Mouse (Mus musculus) stomach, embryonic 16.5 days (tissue): Measurements from ENCODE around the gene Pdzk1. TPM values are rescaled to one million over a fixed set of nuclear protein-coding genes. Genes with fewer than 3 reads are reported as not detected.

Source experiments
- ATAC-seq: fragments of 200-750 bp; cut with Nextera tagmentation; 2 replicates; pipeline ENCODE4 v1.8.0; 2017; ENCODE audit warnings: moderate number of reproducible peaks, moderate TSS enrichment; ENCODE audit not compliant: insufficient read depth, low FRiP score
- H3K27ac ChIP-seq: fragments of 300-500 bp; sonication (generic); 2 replicates; pipeline ENCODE4 v1.5.1; 2014; ENCODE audit warnings: low read length
- H3K27me3 ChIP-seq: fragments of 300-500 bp; sonication (generic); 2 replicates; pipeline ENCODE4 v1.6.1; 2014; ENCODE audit warnings: low read length, control low read depth, mixed read lengths; ENCODE audit not compliant: control insufficient read depth, insufficient read depth
- H3K36me3 ChIP-seq: fragments of 300-500 bp; sonication (generic); 2 replicates; pipeline ENCODE4 v1.6.1; 2014; ENCODE audit warnings: low read length; ENCODE audit not compliant: control insufficient read depth, insufficient read depth
- H3K4me1 ChIP-seq: fragments of 300-500 bp; sonication (generic); 2 replicates; pipeline ENCODE4 v1.6.1; 2014; ENCODE audit warnings: low read length, control low read depth, mixed read lengths; ENCODE audit not compliant: control insufficient read depth, insufficient read depth
- H3K4me2 ChIP-seq: fragments of 300-500 bp; sonication (generic); 2 replicates; pipeline ENCODE4 v1.6.1; 2014; ENCODE audit warnings: low read depth, low read length, mixed read lengths
- H3K4me3 ChIP-seq: fragments of 300-500 bp; sonication (generic); replicated peaks from 2 replicates; pipeline ENCODE4 v1.5.1; 2014; ENCODE audit warnings: mild to moderate bottlenecking, low read length
- H3K9ac ChIP-seq: fragments of 300-500 bp; sonication (generic); 2 replicates; pipeline ENCODE4 v1.6.1; 2014; ENCODE audit warnings: low read length
- H3K9me3 ChIP-seq: fragments of 300-500 bp; sonication (generic); replicated peaks from 2 replicates; pipeline ENCODE4 v1.6.1; 2016; ENCODE audit warnings: low read length, control low read depth; ENCODE audit not compliant: control insufficient read depth
- WGBS: fragments of 180-500 bp; shearing (Covaris S2); extraction: QIAGEN DNeasy Blood & Tissue Kit; methylation state at CpG from one replicate; pipeline ENCODE4 v1.1.7; 2014; 5-methylcytosine and 5-hydroxymethylcytosine counted together
- polyA plus RNA-seq: library from polyadenylated mRNA; unstranded; fragments of >200 nt; fragmentation: Nextera tagmentation; extraction: Ambion mirVana; gene quantifications from 2 replicates; pipeline ENCODE4 v1.2.1, GENCODE M21; 2015

Gene Pdzk1
- polyA plus RNA-seq = 4.6 and 5.2 TPM in 2 replicates

DNA sequence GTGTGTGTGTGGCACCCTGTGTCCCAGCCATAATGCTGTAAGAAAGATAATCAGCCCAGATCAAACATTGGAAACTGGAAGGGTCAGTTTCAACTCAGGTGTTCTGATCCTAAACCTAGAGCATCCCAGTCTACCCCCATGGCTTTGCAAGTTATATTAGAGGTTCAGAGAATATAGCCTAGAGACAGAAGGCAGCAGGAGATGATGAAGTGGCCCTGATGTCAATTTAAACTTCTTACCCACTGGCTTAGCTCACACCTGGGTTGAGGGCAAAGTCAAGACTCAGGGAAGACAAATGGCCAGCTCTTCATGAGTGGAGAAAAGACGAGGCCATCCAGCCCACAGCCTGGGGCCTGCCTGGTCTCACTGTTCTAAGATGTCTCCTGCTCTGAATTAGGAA lies at the start of gene Pdzk1, which contains the start of gene Cd160:
Gene Pdzk1, plus strand, starts transcription at position 301 of the 400 bp plus-strand sequence.
Gene Cd160, minus strand, starts transcription at position 368 of the 400 bp plus-strand sequence.
- Histone ChIP-seq H3K27ac (no peak within 1 kb of the TSS), H3K4me1 (no peaks in the 10 kb centered on the region), H3K4me3 (no peak within 1 kb of the TSS), H3K9ac (no peak within 1 kb of the TSS), H3K9me3 (no peaks in the 10 kb centered on the region), H3K27me3 (no peaks in the 10 kb centered on the region), H3K36me3 (no peaks in the 10 kb centered on the region), H3K4me2 (no peak within 1 kb of the TSS)
- WGBS = 87% methylated on average over 1 of the region's 1 CpGs
- no peak for ATAC-seq

DNA sequence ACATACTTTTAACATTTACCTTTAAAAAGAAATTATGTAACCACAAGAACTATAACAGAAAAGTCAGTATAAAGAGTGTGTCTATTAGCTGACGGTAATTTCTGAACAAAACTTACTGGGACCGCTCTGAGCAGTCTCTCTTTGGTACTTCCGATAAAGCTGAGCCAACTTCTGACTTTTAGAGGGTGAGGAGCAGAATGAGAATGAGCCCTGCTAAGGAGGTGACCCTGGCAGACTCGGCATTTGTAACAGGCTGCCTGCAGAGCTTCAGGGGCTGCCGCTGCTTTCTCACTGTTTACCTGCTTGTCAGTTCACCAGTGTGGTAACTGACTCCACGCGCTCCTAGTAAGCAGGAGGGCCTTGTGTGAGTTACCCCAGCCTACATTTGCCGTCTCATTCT lies 46.8 kb upstream of the Pdzk1 start:
- whole genome bisulfite sequencing = 62% methylated on average over 8 of the region's 8 CpGs
- H3K9me3 ChIP-seq = no peaks in the 10 kb centered on the region
- no peaks in the 10 kb centered on the region for H3K4me1 ChIP-seq
- no peak overlapping the region for H3K4me3 ChIP-seq
- no peak overlapping the region for H3K4me2 ChIP-seq
- H3K36me3 ChIP-seq = 0 out of 2 replicates have a peak, but pooled peaks cover 2% of the 10 kb centered on the region
- H3K27me3 ChIP-seq = no peaks in the 10 kb centered on the region
- no peak for ATAC-seq
- no peak overlapping the region for H3K9ac ChIP-seq
- H3K27ac ChIP-seq = no peak overlapping the region

DNA sequence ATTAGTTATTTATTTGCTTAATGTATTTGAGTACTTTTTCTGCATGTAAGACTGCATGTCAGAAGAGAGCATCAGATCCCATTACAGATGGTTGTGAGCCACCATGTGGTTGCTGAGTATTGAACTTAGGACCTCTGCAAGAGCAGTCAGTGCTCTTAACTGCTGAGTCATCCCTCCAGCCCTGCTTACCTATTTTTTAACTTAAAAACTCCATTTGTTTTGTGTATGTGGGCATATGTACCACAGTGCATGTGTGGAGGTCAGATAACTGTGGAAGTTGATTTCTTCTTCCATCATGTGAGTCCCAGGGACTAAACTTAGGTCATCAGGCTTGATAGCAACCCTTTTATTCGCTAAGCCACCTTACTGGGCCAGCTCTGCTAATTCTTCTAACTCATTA lies 41.3 kb upstream of the Pdzk1 start:
- H3K4me2 ChIP-seq = no peak overlapping the region
- H3K36me3 ChIP-seq = peaks cover 7% of the 10 kb centered on the region; the same call in 1 of the 2 replicates
- H3K27ac ChIP-seq = no peak overlapping the region
- no peaks in the 10 kb centered on the region for H3K27me3 ChIP-seq
- H3K4me1 ChIP-seq = no peaks in the 10 kb centered on the region
- ATAC-seq = no peak
- H3K9me3 ChIP-seq = no peaks in the 10 kb centered on the region
- no peak overlapping the region for H3K4me3 ChIP-seq
- 92% methylated on average over 1 of the region's 1 CpGs for WGBS
- H3K9ac ChIP-seq = no peak overlapping the region

- Histone ChIP-seq H3K27ac (no peak overlapping the region), H3K27me3 (no peaks in the 10 kb centered on the region), H3K36me3 (peaks cover 7% of the 10 kb centered on the region; the same call in 1 of the 2 replicates), H3K9ac (no peak overlapping the region), H3K4me2 (no peak overlapping the region), H3K4me1 (no peaks in the 10 kb centered on the region), H3K4me3 (no peak overlapping the region), H3K9me3 (no peaks in the 10 kb centered on the region)
- WGBS = 85% methylated on average over 8 of the region's 8 CpGs
- no peak for ATAC-seq
Measured at GRCm38 (mm10) chr3:96788506-96788905, 40.6 kb upstream of the Pdzk1 start.

DNA sequence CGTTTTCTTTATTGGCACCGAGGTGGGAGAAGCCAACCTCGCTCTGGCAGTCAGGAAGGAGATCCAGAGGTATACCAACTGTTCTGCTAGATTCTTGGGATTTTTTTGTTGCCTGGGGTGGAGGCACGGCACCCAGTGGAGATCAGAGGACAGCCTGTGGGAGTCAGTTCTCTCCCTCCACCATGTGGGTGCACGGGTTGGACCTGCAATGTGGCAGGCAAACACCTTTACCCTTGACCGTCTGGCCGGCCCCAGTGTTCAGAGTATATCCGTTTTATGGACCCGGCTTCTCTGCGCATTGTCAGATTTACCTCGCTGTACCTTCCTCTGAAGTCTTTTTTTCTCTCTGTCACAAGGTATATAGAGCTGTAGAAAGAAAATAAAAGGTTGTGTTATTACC lies 28.8 kb upstream of the Pdzk1 start:
- WGBS = 70% methylated on average over 11 of the region's 11 CpGs
- ATAC-seq = no peak
- H3K4me3 ChIP-seq = no peak overlapping the region
- no peaks in the 10 kb centered on the region for H3K9me3 ChIP-seq
- no peaks in the 10 kb centered on the region for H3K36me3 ChIP-seq
- H3K4me2 ChIP-seq = no peak overlapping the region
- H3K9ac ChIP-seq = no peak overlapping the region
- H3K4me1 ChIP-seq = no peaks in the 10 kb centered on the region
- H3K27ac ChIP-seq = no peak overlapping the region
- H3K27me3 ChIP-seq = no peaks in the 10 kb centered on the region

- no peaks in the 10 kb centered on the region for H3K9me3 ChIP-seq
- H3K4me1 ChIP-seq = no peaks in the 10 kb centered on the region
- no peaks in the 10 kb centered on the region for H3K27me3 ChIP-seq
- no peak overlapping the region for H3K9ac ChIP-seq
- H3K4me3 ChIP-seq = no peak overlapping the region
- H3K36me3 ChIP-seq = no peaks in the 10 kb centered on the region
- no peak for ATAC-seq
- H3K4me2 ChIP-seq = no peak overlapping the region
- 38% methylated on average over 1 of the region's 1 CpGs for WGBS
- H3K27ac ChIP-seq = no peak overlapping the region
Measured at GRCm38 (mm10) chr3:96802214-96802613, 26.9 kb upstream of the Pdzk1 start.

DNA sequence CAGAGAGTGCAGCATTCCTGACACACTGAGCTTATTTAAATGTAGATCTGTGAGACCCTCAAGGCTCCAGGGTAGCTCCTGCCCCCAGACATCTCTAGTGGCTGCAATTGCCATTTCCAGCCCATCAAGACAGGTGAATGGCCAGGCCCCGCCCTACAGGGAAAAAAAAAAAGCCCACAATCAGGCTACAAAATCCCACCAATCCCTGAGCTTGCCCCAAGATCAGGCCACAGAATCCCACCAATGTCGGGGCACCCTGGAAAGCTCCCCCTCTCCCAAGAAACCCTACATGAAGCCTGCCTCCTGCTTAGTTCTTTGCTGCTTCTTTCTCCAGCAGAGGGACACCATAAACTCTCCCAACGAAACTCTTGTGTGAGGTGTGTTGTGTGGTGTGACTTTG lies 20.9 kb upstream of the Pdzk1 start:
- Histone ChIP-seq H3K9me3 (no peaks in the 10 kb centered on the region), H3K27ac (no peak overlapping the region), H3K9ac (no peak overlapping the region), H3K4me2 (no peak overlapping the region), H3K27me3 (no peaks in the 10 kb centered on the region), H3K4me1 (peaks cover 1% of the 10 kb centered on the region), H3K36me3 (no peaks in the 10 kb centered on the region), H3K4me3 (no peak overlapping the region)
- ATAC-seq = no peak
- WGBS = 79% methylated on average over 3 of the region's 3 CpGs

DNA sequence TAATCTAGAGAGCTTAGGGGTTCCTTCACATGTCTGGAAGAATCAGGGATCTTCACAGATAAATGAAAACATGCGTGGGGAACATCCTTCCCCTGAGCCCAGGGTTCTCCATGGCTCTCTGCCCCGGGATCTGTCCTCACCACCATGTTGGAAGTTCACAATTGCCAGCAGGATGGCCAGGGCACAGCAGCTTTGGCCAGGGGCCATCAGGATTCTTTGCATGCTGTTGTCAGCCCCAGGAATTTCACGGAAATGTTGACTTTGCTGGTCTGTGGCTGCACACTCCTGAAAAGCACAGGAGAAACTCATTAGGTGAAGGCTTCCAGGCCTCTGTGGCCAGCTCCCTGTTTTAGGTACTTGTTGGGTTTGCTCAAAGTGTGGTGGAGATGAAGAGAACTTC lies 20.4 kb upstream of the Pdzk1 start:
- 71% methylated on average over 3 of the region's 3 CpGs for WGBS
- ATAC-seq = no peak

GRCm38 (mm10) chr3:96811232-96811631 lies 17.9 kb upstream of the Pdzk1 start:
- ATAC-seq = no peak
- Histone ChIP-seq H3K4me2 (no peak overlapping the region), H3K4me3 (no peak overlapping the region), H3K9me3 (no peaks in the 10 kb centered on the region), H3K27me3 (no peaks in the 10 kb centered on the region), H3K27ac (no peak overlapping the region), H3K9ac (no peak overlapping the region), H3K4me1 (peaks cover 7% of the 10 kb centered on the region), H3K36me3 (no peaks in the 10 kb centered on the region)
- 77% methylated on average over 3 of the region's 3 CpGs for WGBS

More for the DNA sequence above, 20.4 kb upstream of the Pdzk1 start:
- no peaks in the 10 kb centered on the region for H3K27me3 ChIP-seq
- H3K9me3 ChIP-seq = no peaks in the 10 kb centered on the region
- H3K36me3 ChIP-seq = no peaks in the 10 kb centered on the region
- no peak overlapping the region for H3K9ac ChIP-seq
- no peak overlapping the region for H3K4me3 ChIP-seq
- H3K4me1 ChIP-seq = peaks cover 6% of the 10 kb centered on the region
- H3K27ac ChIP-seq = no peak overlapping the region
- H3K4me2 ChIP-seq = no peak overlapping the region
